Mouse (Mus musculus) heart, embryonic 11.5 days (tissue): ENCODE measurements at regions not wholly inside any gene's neighbourhood (a gene's known extent, or its start where the extent isn't known, plus 50 kb on each side); places are given as distances from the start of the nearest gene placed in this dataset.

Experiments used
- ATAC-seq: fragments of 200-750 bp; cut with Nextera tagmentation; replicated peaks from 2 replicates; pipeline ENCODE4 v1.8.0; 2017; ENCODE audit warnings: moderate library complexity; ENCODE audit not compliant: insufficient number of reproducible peaks, low FRiP score, low TSS enrichment
- H3K27ac ChIP-seq: fragments of 300-500 bp; sonication (generic); 2 replicates; pipeline ENCODE4 v1.5.1; 2014; ENCODE audit warnings: mild to moderate bottlenecking, low read depth, low read length
- H3K27me3 ChIP-seq: fragments of 300-500 bp; sonication (generic); 2 replicates; pipeline ENCODE4 v1.6.1; 2014; ENCODE audit warnings: mild to moderate bottlenecking, low read length, mixed read lengths; ENCODE audit not compliant: control insufficient read depth, insufficient read depth
- H3K36me3 ChIP-seq: fragments of 300-500 bp; sonication (generic); 2 replicates; pipeline ENCODE4 v1.6.1; 2014; ENCODE audit warnings: mild to moderate bottlenecking, low read length, moderate library complexity, mixed read lengths; ENCODE audit not compliant: control insufficient read depth, insufficient read depth
- H3K4me1 ChIP-seq: fragments of 300-500 bp; sonication (generic); 2 replicates; pipeline ENCODE4 v1.6.1; 2014; ENCODE audit warnings: low read length; ENCODE audit not compliant: control insufficient read depth, insufficient read depth
- H3K4me2 ChIP-seq: fragments of 300-500 bp; sonication (generic); 2 replicates; pipeline ENCODE4 v1.6.1; 2014; ENCODE audit warnings: mild to moderate bottlenecking, moderate library complexity
- H3K4me3 ChIP-seq: fragments of 300-500 bp; sonication (generic); 2 replicates; pipeline ENCODE4 v1.5.1; 2014; ENCODE audit warnings: low read depth, low read length
- H3K9ac ChIP-seq: fragments of 300-500 bp; sonication (generic); 2 replicates; pipeline ENCODE4 v1.6.1; 2014; ENCODE audit warnings: mild to moderate bottlenecking, low read depth, low read length, moderate library complexity
- H3K9me3 ChIP-seq: fragments of 300-500 bp; sonication (generic); replicated peaks from 2 replicates; pipeline ENCODE4 v1.6.1; 2016; ENCODE audit warnings: low read length; ENCODE audit not compliant: control insufficient read depth
- WGBS: fragments of 180-500 bp; shearing (Covaris S2); extraction: QIAGEN DNeasy Blood & Tissue Kit; methylation state at CpG from one replicate; pipeline ENCODE4 v1.1.7; 2014; ENCODE audit not compliant: insufficient replicate concordance; 5-methylcytosine and 5-hydroxymethylcytosine counted together

GRCm38 (mm10) chr7:145114660-145115059, 93.3 kb downstream of the 1810010D01Rik start:
- no peak overlapping the region for H3K4me3 ChIP-seq
- no peak overlapping the region for H3K27ac ChIP-seq
- no peak overlapping the region for H3K4me2 ChIP-seq
- no peaks in the 10 kb centered on the region for H3K36me3 ChIP-seq
- peaks cover 20% of the 10 kb centered on the region for H3K4me1 ChIP-seq
- H3K27me3 ChIP-seq = no peaks in the 10 kb centered on the region
- ATAC-seq = no peak
- H3K9me3 ChIP-seq = no peaks in the 10 kb centered on the region
- 85% methylated on average over 2 of the region's 2 CpGs for WGBS
- H3K9ac ChIP-seq = no peak overlapping the region

- H3K4me2 ChIP-seq = no peak overlapping the region
- H3K9me3 ChIP-seq = no peaks in the 10 kb centered on the region
- no peak overlapping the region for H3K27ac ChIP-seq
- no peak overlapping the region for H3K9ac ChIP-seq
- H3K4me3 ChIP-seq = no peak overlapping the region
- WGBS = 62% methylated on average over 2 of the region's 2 CpGs
- no peaks in the 10 kb centered on the region for H3K27me3 ChIP-seq
- no peaks in the 10 kb centered on the region for H3K36me3 ChIP-seq
- peaks cover 20% of the 10 kb centered on the region for H3K4me1 ChIP-seq
- no peak for ATAC-seq
These were observed 93.8 kb downstream of the 1810010D01Rik start for GRCm38 (mm10) chr7:145114145-145114544.

- Histone ChIP-seq H3K36me3 (no peaks in the 10 kb centered on the region), H3K27ac (0 out of 2 replicates have a peak overlapping the region, but pooled peaks have one; percentile 86), H3K4me3 (no peak overlapping the region), H3K9ac (no peak overlapping the region), H3K9me3 (no peaks in the 10 kb centered on the region), H3K4me1 (peaks cover 20% of the 10 kb centered on the region), H3K4me2 (no peak overlapping the region), H3K27me3 (no peaks in the 10 kb centered on the region)
- WGBS = 69% methylated on average over 7 of the region's 7 CpGs
- no peak for ATAC-seq
These were observed 94.9 kb downstream of the 1810010D01Rik start for GRCm38 (mm10) chr7:145112887-145113531.

GRCm38 (mm10) chr7:145112146-145112830, 95.6 kb downstream of the 1810010D01Rik start:
- no peak overlapping the region for H3K9ac ChIP-seq
- no peak for ATAC-seq

GRCm38 (mm10) chr7:145111252-145112131, 96.4 kb downstream of the 1810010D01Rik start:
- Histone ChIP-seq H3K27me3 (no peaks in the 10 kb centered on the region), H3K9ac (peak overlapping the region; percentile 36; the same call in 1 of the 2 replicates), H3K36me3 (no peaks in the 10 kb centered on the region), H3K4me3 (no peak overlapping the region), H3K9me3 (no peaks in the 10 kb centered on the region), H3K27ac (peak overlapping the region; percentile 86), H3K4me2 (peak overlapping the region; percentile 34), H3K4me1 (peaks cover 20% of the 10 kb centered on the region)
- 26% methylated on average over 20 of the region's 20 CpGs for WGBS
- peak; percentile 72 for ATAC-seq

More at GRCm38 (mm10) chr7:145112146-145112830, 95.6 kb downstream of the 1810010D01Rik start:
- H3K4me1 ChIP-seq = peaks cover 20% of the 10 kb centered on the region
- no peaks in the 10 kb centered on the region for H3K36me3 ChIP-seq
- peak overlapping the region; percentile 34; the same call in 1 of the 2 replicates for H3K4me2 ChIP-seq
- no peaks in the 10 kb centered on the region for H3K9me3 ChIP-seq
- no peak overlapping the region for H3K4me3 ChIP-seq
- H3K27me3 ChIP-seq = no peaks in the 10 kb centered on the region
- peak overlapping the region; percentile 86 for H3K27ac ChIP-seq

- H3K27me3 ChIP-seq = no peaks in the 10 kb centered on the region
- H3K36me3 ChIP-seq = no peaks in the 10 kb centered on the region
- 37% methylated on average over 10 of the region's 10 CpGs for WGBS
- peak overlapping the region; percentile 4; the same call in 1 of the 2 replicates for H3K9ac ChIP-seq
- ATAC-seq = no peak
- peak overlapping the region; percentile 86 for H3K27ac ChIP-seq
- H3K4me2 ChIP-seq = peak overlapping the region; percentile 34
- H3K4me3 ChIP-seq = no peak overlapping the region
- H3K4me1 ChIP-seq = peaks cover 20% of the 10 kb centered on the region
- no peaks in the 10 kb centered on the region for H3K9me3 ChIP-seq
These were observed 97.2 kb downstream of the 1810010D01Rik start for GRCm38 (mm10) chr7:145110657-145111251.

- no peak overlapping the region for H3K9ac ChIP-seq
- WGBS = 80% methylated on average over 3 of the region's 3 CpGs
- H3K27me3 ChIP-seq = no peaks in the 10 kb centered on the region
- ATAC-seq = no peak
- H3K4me2 ChIP-seq = no peak overlapping the region
- H3K27ac ChIP-seq = peak overlapping the region; percentile 86; the same call in 1 of the 2 replicates
- H3K4me1 ChIP-seq = peaks cover 20% of the 10 kb centered on the region
- no peak overlapping the region for H3K4me3 ChIP-seq
- no peaks in the 10 kb centered on the region for H3K9me3 ChIP-seq
- no peaks in the 10 kb centered on the region for H3K36me3 ChIP-seq
These were observed 97.9 kb downstream of the 1810010D01Rik start for GRCm38 (mm10) chr7:145110028-145110427.

GRCm38 (mm10) chr7:145109471-145109870, 98.4 kb downstream of the 1810010D01Rik start:
- H3K36me3 ChIP-seq = no peaks in the 10 kb centered on the region
- 77% methylated on average over 4 of the region's 4 CpGs for WGBS
- no peak overlapping the region for H3K27ac ChIP-seq

More at GRCm38 (mm10) chr7:145109471-145109870, 98.4 kb downstream of the 1810010D01Rik start:
- Histone ChIP-seq H3K4me1 (peaks cover 20% of the 10 kb centered on the region), H3K27me3 (no peaks in the 10 kb centered on the region), H3K4me2 (no peak overlapping the region), H3K4me3 (no peak overlapping the region), H3K9ac (no peak overlapping the region), H3K9me3 (no peaks in the 10 kb centered on the region)
- no peak for ATAC-seq
